Mouse (Mus musculus) megakaryocyte, embryonic 14.5 days (primary cell): Measurements from ENCODE around the gene Rhobtb1.

Experiments used
- FLI1 ChIP-seq: IDR thresholded peaks from 2 replicates; pipeline ENCODE4 v1.6.1; 2012; ENCODE audit warnings: low read length, inconsistent platforms, mixed read lengths
- GATA1 ChIP-seq: IDR thresholded peaks from 3 replicates; pipeline ENCODE4 v1.6.1; 2012; ENCODE audit warnings: mixed read lengths, low read length, inconsistent platforms, borderline replicate concordance

DNA sequence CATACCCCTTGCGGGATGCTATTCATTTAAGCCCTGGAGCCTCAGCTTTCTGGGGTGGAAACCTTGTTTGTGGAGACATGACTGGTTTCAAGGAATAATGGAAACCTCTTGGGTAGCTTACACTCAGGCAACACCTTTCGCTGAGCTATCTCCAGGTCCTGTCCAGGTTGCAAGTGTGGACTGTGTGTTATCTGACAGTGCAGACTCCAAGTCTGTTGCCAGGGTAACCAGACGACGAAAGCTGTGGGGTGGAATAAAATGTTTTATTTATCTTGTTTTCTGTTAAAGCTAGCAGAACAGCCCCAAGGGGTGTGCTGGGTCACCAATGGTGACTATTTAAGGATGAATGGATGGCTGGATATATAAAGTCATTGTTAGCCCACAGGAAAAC, 177.4 kb downstream of the Rhobtb1 start:
- no peak for TF ChIP-seq GATA1
- TF ChIP-seq FLI1: no peak
